Mouse (Mus musculus) subcutaneous adipose tissue, adult 2 months (tissue): ENCODE data around the gene Wrb. TPM values are rescaled to one million over a fixed set of nuclear protein-coding genes. Genes with fewer than 3 reads are reported as not detected.

ENCODE experiments used
- polyA plus RNA-seq: library from polyadenylated mRNA; depleted of rRNA; stranded (reverse); fragments of >200 nt; gene quantifications from 2 replicates; pipeline ENCODE4 v1.2.3, GENCODE M21; 2012; ENCODE audit warnings: low replicate concordance; rRNA removed

Wrb gene
- polyA plus RNA-seq = 51.8 and 98.1 TPM in 2 replicates

DNA sequence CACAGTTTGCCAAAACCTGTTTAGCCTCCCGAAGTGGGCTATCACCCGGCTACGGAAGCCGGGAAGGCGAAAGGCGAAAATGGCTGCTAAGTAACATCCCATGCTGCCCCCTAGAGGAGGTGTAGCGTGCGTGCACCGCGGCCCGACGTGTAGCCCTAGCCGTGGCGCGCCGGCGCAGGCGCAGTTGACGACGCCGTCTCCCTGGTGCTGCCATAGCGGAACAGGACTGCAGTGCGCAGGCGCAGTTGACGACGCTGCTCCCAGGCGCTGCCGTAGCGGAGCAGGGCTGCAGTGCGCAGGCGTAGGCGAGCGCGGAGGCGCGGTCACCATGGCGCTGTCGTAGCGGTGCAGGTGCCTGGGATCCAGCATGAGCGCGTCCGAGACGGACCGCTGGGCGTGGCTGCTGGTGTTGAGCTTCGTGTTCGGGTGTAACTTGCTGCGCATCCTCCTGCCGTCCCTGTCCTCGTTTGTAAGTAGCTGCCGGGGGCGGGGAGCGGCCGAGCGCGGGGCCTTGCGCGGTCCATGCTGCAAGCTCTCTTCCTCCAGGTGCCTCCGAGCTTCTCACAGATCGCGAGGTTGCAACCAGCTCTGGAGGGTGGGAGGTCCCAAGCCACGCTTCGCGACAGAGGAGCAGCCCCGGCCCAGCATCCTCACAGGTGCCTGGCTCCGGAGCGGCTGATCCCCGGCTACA, at the start of gene Wrb:
Wrb (plus strand) TSS at position 298 of the 691 bp plus-strand sequence.

DNA sequence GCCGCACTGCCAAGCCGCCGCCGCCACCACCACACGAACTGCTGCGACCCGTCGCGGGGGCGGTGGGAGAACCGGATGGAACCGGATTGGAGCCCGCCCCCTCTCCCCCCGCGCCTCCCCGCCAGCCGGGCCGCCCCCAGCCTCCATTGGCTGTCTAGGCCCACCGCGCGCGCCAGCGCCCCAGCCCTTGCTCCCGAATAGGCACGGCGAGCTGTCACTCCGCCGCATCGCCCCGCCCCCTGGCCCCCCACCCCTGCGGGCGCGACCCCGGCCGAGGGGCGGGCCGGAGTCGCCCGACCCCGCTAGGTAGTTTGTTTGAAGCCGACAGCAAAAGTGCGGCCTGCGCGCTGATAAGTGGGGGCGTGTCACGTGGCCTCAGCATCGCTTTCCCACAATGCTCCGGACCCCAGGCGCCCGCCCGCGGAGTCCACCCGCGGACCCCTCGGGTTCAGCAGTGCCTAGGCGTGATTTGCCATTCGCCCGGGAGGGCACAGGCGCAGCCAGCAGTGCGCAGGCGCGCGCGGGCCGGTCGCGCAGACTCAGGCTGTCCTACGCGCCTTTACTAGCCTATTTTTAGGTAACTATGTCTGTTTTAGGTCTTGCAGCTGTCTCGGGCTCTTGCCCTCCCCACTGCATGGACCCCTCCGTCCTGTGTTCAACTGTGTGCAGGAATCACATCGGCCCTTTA, 17.4 kb upstream of the Wrb start, which contains the start of gene Hmgn1:
Hmgn1 (minus strand) TSS at position 73 of the 688 bp plus-strand sequence.

GRCm38 (mm10) chr16:96191531-96192506, 46.6 kb downstream of the Wrb start, which contains the start of gene Lca5l:
Gene Lca5l (minus strand): TSS chr16:96192271.

GRCm38 (mm10) chr16:96199913-96200701, 54.9 kb downstream of the Wrb start, which contains the start of gene Sh3bgr:
Gene Sh3bgr (plus strand): TSS chr16:96200450.

Other genes with a start within 250 kb of the Wrb start
- 26.2 and 34.6 TPM in 2 replicates for gene Psmg1, start 154.4 kb upstream of the Wrb start, polyA plus RNA-seq
- gene Brwd1, start 62.9 kb upstream of the Wrb start, polyA plus RNA-seq = 18.6 and 44.4 TPM in 2 replicates
- 19.6 and 51.5 TPM in 2 replicates for gene Hmgn1, start 17.7 kb upstream of the Wrb start, polyA plus RNA-seq
- 0.47 and 1.4 TPM in 2 replicates for gene Lca5l, start 46.9 kb downstream of the Wrb start, polyA plus RNA-seq
- 3.6 and 45.7 TPM in 2 replicates for gene Sh3bgr, start 55.0 kb downstream of the Wrb start, polyA plus RNA-seq
- 0.09 TPM in 1 of 2 replicates, not detected in the other for gene B3galt5, start 90.4 kb downstream of the Wrb start, polyA plus RNA-seq